ENCODE assay signal across 9 mouse cellular contexts in the genomic region with DNA sequence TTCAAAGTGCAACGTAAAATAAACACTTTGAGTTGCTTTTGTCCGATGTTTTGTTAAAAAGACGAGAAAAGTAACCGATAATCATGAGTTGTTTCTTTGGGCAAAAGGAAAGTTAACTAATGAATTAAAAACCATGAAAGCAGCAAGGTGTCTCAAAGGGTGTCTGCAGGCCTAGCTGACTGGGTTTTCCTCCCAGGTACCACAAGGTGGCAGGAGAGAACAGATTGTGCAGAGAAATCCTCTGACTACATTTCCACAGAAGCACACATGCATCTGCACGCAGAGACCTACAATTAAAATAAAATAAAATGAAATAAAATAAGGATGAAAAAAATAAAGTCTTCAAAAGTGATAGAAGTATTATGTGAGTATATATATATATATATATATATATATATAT.
DNase-seq lines count a peak whose midpoint lies in the region; ATAC-seq and TF ChIP-seq lines count a peak whose summit lies in the region.
"Had no signal": no experiment of that assay in that cellular context is flagged by ENCODE, and none has a peak within 500 bp of the region (broad histone marks: within the 10 kb centered on the region; RNA-seq: fewer than 3 reads in every experiment).

No protein-coding gene starts in this region.

- no peaks in the 10 kb centered on the region for H3K9me3 ChIP-seq in CH12.LX (replicated peaks; ENCODE audit: low read length)
- H3K9me3 ChIP-seq: megakaryocyte, embryonic 14.5 days had no signal

- H3K79me2 ChIP-seq in CH12.LX (replicated peaks; ENCODE audit: control insufficient read depth, extremely low read depth, insufficient read depth, poor library complexity, severe bottlenecking): no peaks in the 10 kb centered on the region

- no peaks in the 10 kb centered on the region for H3K27me3 ChIP-seq in CH12.LX (replicated peaks)
- H3K27me3 ChIP-seq: megakaryocyte, embryonic 14.5 days had no signal

- no peak overlapping the region for H3K4me2 ChIP-seq in CH12.LX (ENCODE audit: insufficient read depth, low read depth, poor library complexity, severe bottlenecking)

- intact Hi-C loops in gastrocnemius, adult 2 months (cut with DNase I): no loop called here

- no peak overlapping the region for H3K4me3 ChIP-seq in gastrocnemius, adult 2 months
- H3K4me3 ChIP-seq in CH12.LX (replicated peaks in 1 of 3; ENCODE audit: low read depth in 2 of 3, low read length in 2 of 3, poor library complexity in 1 of 3): no peak overlapping the region
- H3K4me3 ChIP-seq: megakaryocyte, embryonic 14.5 days had no signal

- no peak overlapping the region for H3K27ac ChIP-seq in gastrocnemius, adult 2 months
- H3K27ac ChIP-seq in CH12.LX (ENCODE audit: insufficient read depth, low read depth): no peak overlapping the region

- TF ChIP-seq POLR2A in CH12.LX (IDR thresholded peaks at IDR 0.05; ENCODE audit: low read depth, low read length): no peak

- ATAC-seq in CD4-positive, CD25-positive, alpha-beta regulatory T cell, adult 4 months: no peak

- H3K9ac ChIP-seq in CH12.LX (ENCODE audit: insufficient read depth, low read depth): no peak overlapping the region

- DNase-seq in gastrocnemius, adult 2 months: no peak
- no peak for DNase-seq in gastrocnemius, postnatal 25 days
- DNase-seq in CH12.LX (ENCODE audit: extremely low read depth): peak; percentile 60
- peak; percentile 14 for DNase-seq in embryo, embryonic 9.5 days (ENCODE audit: extremely low spot score)
- DNase-seq in left cerebral cortex, adult 11 months (ENCODE audit: low spot score): peak; percentile 4
- peak; percentile 6 for DNase-seq in right cerebral cortex, postnatal 4 days
- no peak for DNase-seq in gastrocnemius, postnatal 4 days (ENCODE audit: low spot score in 2 of 2)

- no peaks in the 10 kb centered on the region for H3K36me3 ChIP-seq in CH12.LX (replicated peaks in 1 of 2; ENCODE audit: control insufficient read depth in 1 of 2, insufficient read depth in 1 of 2, low read length in 1 of 2)

- peak; percentile 19; the same call in 1 of the 2 replicates for TF ChIP-seq CTCF in gastrocnemius, adult 2 months (IDR thresholded peaks at IDR 0.05)
- TF ChIP-seq CTCF in CH12.LX (conservative IDR thresholded peaks at IDR 0.05 in 1 of 2, IDR thresholded peaks at IDR 0.05 in 1 of 2; ENCODE audit: low read depth in 2 of 2, low read length in 2 of 2): peak; percentile 38 to 69

- in situ Hi-C loops in CH12.LX (cut with MboI; ENCODE audit: low pct_ligation_motif_present, low pct_unique_long_range_greater_than_20kb, low sequenced_read_pairs): no loop called here

- H3K4me1 ChIP-seq in CH12.LX (ENCODE audit: control insufficient read depth in 1 of 2, insufficient read depth in 2 of 2): no peaks in the 10 kb centered on the region
- H3K4me1 ChIP-seq: megakaryocyte, embryonic 14.5 days had no signal

- dilution Hi-C loops in CH12.LX (cut with MboI; ENCODE audit: extremely low pct_ligation_motif_present, extremely low pct_unique_long_range_greater_than_20kb, low sequenced_read_pairs): no loop called here

- TF ChIP-seq EP300 in CH12.LX (IDR thresholded peaks at IDR 0.05; ENCODE audit: low read length): no peak

- TF ChIP-seq RAD21 in CH12.LX (IDR thresholded peaks at IDR 0.05; ENCODE audit: low read depth, low read length): peak; percentile 35

TF ChIP-seq in CH12.LX, 34 proteins besides CTCF, POLR2A, EP300 and RAD21:
- TF ChIP-seq GABPA (IDR thresholded peaks at IDR 0.05; ENCODE audit: insufficient replicate concordance, low read depth, low read length) (no peak), SMC3 (IDR thresholded peaks at IDR 0.05; ENCODE audit: low read depth, low read length) (peak; percentile 43)

Comparison
In these comparisons a context has a peak if more than half of its experiments do, and no peak if none do; other contexts are left out.
1. DNase-seq: peak in CH12.LX (single experiment), embryo, embryonic 9.5 days (single experiment), left cerebral cortex, adult 11 months (single experiment) and right cerebral cortex, postnatal 4 days (single experiment); none in gastrocnemius, adult 2 months (single experiment), gastrocnemius, postnatal 25 days (single experiment) and gastrocnemius, postnatal 4 days (0 of 2).